Mouse (Mus musculus) embryonic fibroblast, embryonic 13.5 days (primary cell): Measurements from ENCODE around the gene Rad52. TPM values are rescaled to one million over a fixed set of nuclear protein-coding genes. Genes with fewer than 3 reads are reported as not detected.

ENCODE experiments used
- H3K27ac ChIP-seq: 2 replicates; pipeline ENCODE4 v1.5.1; 2012; ENCODE audit warnings: low read length, control low read depth, inconsistent platforms; ENCODE audit not compliant: insufficient read depth
- H3K4me1 ChIP-seq: 2 replicates; pipeline ENCODE4 v1.6.1; 2011; ENCODE audit warnings: low read length; ENCODE audit not compliant: control insufficient read depth, insufficient read depth
- H3K4me3 ChIP-seq: 2 replicates; pipeline ENCODE4 v1.5.1; 2011; ENCODE audit warnings: mild to moderate bottlenecking, control low read depth, low read length; ENCODE audit not compliant: insufficient read depth
- CTCF ChIP-seq: IDR thresholded peaks from 2 replicates; pipeline ENCODE4 v1.5.1; 2011; ENCODE audit warnings: mild to moderate bottlenecking, control low read depth, low read length, moderate library complexity, borderline replicate concordance; ENCODE audit not compliant: insufficient read depth
- POLR2A ChIP-seq: IDR thresholded peaks from 2 replicates; pipeline ENCODE4 v1.6.1; 2011; ENCODE audit warnings: low read depth, mild to moderate bottlenecking, control low read depth, low read length, moderate library complexity
- polyA plus RNA-seq: library from polyadenylated mRNA; stranded (reverse); fragments of >200 nt; gene quantifications from 2 replicates; pipeline ENCODE4 v1.2.4, GENCODE M21; 2011; ENCODE audit warnings: low read depth; ENCODE audit not compliant: missing spikeins, insufficient read length

Rad52 gene
- polyA plus RNA-seq, result 14.6 and 18.8 TPM in 2 replicates

GRCm38 (mm10) chr6:119902204-119903080, at the start of gene Rad52:
Gene Rad52, plus strand, starts transcription at chr6:119902698.
- Histone ChIP-seq H3K27ac (peak within 1 kb of the TSS; percentile 86), H3K4me3 (peak within 1 kb of the TSS; percentile 74), H3K4me1 (no peaks in the 10 kb centered on the region; the same call in 1 of the 2 replicates)
- TF ChIP-seq CTCF, result no peak
- peak; percentile 75 for TF ChIP-seq POLR2A

- no peak overlapping the region for H3K27ac ChIP-seq
- TF ChIP-seq CTCF (no peak), POLR2A (no peak)
- H3K4me3 ChIP-seq, result no peak overlapping the region
- H3K4me1 ChIP-seq, result peaks cover 11% of the 10 kb centered on the region; the same call in 1 of the 2 replicates
Observed at GRCm38 (mm10) chr6:119854156-119854555, 48.3 kb upstream of the Rad52 start.

GRCm38 (mm10) chr6:119855471-119855870, 47.0 kb upstream of the Rad52 start:
- TF ChIP-seq CTCF, result no peak
- no peak for TF ChIP-seq POLR2A

GRCm38 (mm10) chr6:119860236-119860635, 42.3 kb upstream of the Rad52 start:
- H3K27ac ChIP-seq, result no peak overlapping the region
- H3K4me3 ChIP-seq, result no peak overlapping the region
- TF ChIP-seq CTCF (no peak), POLR2A (no peak)
- peaks cover 3% of the 10 kb centered on the region; the same call in 1 of the 2 replicates for H3K4me1 ChIP-seq

More at GRCm38 (mm10) chr6:119855471-119855870, 47.0 kb upstream of the Rad52 start:
- H3K4me3 ChIP-seq, result no peak overlapping the region
- peaks cover 9% of the 10 kb centered on the region; the same call in 1 of the 2 replicates for H3K4me1 ChIP-seq
- H3K27ac ChIP-seq, result no peak overlapping the region

GRCm38 (mm10) chr6:119861519-119861918, 41.0 kb upstream of the Rad52 start:
- H3K27ac ChIP-seq, result no peak overlapping the region; the same call in 1 of the 2 replicates
- H3K4me1 ChIP-seq, result no peaks in the 10 kb centered on the region
- H3K4me3 ChIP-seq, result no peak overlapping the region
- no peak for TF ChIP-seq CTCF

- Histone ChIP-seq H3K4me1 (no peaks in the 10 kb centered on the region), H3K4me3 (no peak overlapping the region), H3K27ac (no peak overlapping the region)
- no peak for TF ChIP-seq POLR2A
- no peak for TF ChIP-seq CTCF
Observed at GRCm38 (mm10) chr6:119864341-119865034, 38.0 kb upstream of the Rad52 start.

- no peak overlapping the region for H3K27ac ChIP-seq
- H3K4me1 ChIP-seq, result no peaks in the 10 kb centered on the region
- TF ChIP-seq CTCF, result no peak
- no peak for TF ChIP-seq POLR2A
Observed at GRCm38 (mm10) chr6:119883151-119883550, 19.3 kb upstream of the Rad52 start.

GRCm38 (mm10) chr6:119892711-119893110, 9.8 kb upstream of the Rad52 start:
- no peak overlapping the region for H3K4me3 ChIP-seq
- no peaks in the 10 kb centered on the region for H3K4me1 ChIP-seq
- TF ChIP-seq POLR2A (no peak), CTCF (no peak)
- no peak overlapping the region for H3K27ac ChIP-seq

More at GRCm38 (mm10) chr6:119883151-119883550, 19.3 kb upstream of the Rad52 start:
- no peak overlapping the region for H3K4me3 ChIP-seq

GRCm38 (mm10) chr6:119903081-119903789, 737 bp downstream of the Rad52 start:
- no peaks in the 10 kb centered on the region; the same call in 1 of the 2 replicates for H3K4me1 ChIP-seq
- peak overlapping the region; percentile 86 for H3K27ac ChIP-seq
- peak overlapping the region; percentile 74 for H3K4me3 ChIP-seq
- no peak for TF ChIP-seq CTCF
- no peak for TF ChIP-seq POLR2A
